Mouse (Mus musculus): Measurements from ENCODE around the gene Atad3a.

- TF ChIP-seq CTCF (IDR thresholded peaks at IDR 0.05; ENCODE audit: control insufficient read depth, insufficient read depth, insufficient read length) (no peak), MYOD1 (IDR thresholded peaks at IDR 0.05; ENCODE audit: control insufficient read depth, insufficient read length, low read depth) (no peak), MYOG (IDR thresholded peaks at IDR 0.05; ENCODE audit: control insufficient read depth, extremely low read depth, insufficient read length) (no peak), MAX (IDR thresholded peaks at IDR 0.05) (no peak), USF1 (IDR thresholded peaks at IDR 0.05; ENCODE audit: low read depth) (no peak)
Observed at GRCm38 (mm10) chr4:155776704-155777335, 15.9 kb upstream of the Atad3a start.

Measured in C2C12 (cell line).